Mouse (Mus musculus) lung, adult 2 months (tissue): ENCODE data around the gene Farp1.

Experiments used
- CTCF ChIP-seq: fragments of 200-500 bp; IDR thresholded peaks from 2 replicates; pipeline ENCODE4 v1.5.1; 2011; ENCODE audit warnings: mild to moderate bottlenecking, low read length, control low read depth; ENCODE audit not compliant: insufficient read depth
- POLR2A ChIP-seq: fragments of 200-500 bp; IDR thresholded peaks from 2 replicates; pipeline ENCODE4 v1.6.1; 2011; ENCODE audit warnings: low read depth, mild to moderate bottlenecking, control low read depth, low read length, borderline replicate concordance; ENCODE audit errors: extremely low read depth

GRCm38 (mm10) chr14:121329401-121330089, 294.5 kb downstream of the Farp1 start:
- TF ChIP-seq CTCF = no peak
- TF ChIP-seq POLR2A = no peak
